In the genomic region with DNA sequence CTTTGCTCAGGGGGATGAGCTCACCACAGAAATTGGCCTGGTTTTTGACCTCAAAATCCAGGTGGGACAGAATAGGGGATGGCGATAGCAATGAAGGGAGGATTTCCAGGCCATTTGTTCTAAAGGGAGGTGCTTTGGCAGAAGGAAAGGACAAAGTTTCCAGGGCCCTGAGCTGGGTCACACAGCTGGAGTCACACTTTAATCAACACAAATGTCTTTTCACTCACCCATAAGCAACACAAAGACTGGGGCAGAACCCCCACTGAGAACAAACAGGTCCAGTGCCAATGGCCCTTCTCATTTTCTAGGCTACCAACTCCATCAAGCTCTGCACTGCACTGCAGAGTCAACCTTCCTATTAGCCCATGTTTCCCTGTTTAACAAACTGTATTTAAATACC, we compare ENCODE assay signal across 14 mouse cellular contexts.
DNase-seq lines count a peak whose midpoint lies in the region; TF ChIP-seq lines count a peak whose summit lies in the region.
"Had no signal": no experiment of that assay in that cellular context is flagged by ENCODE, and none has a peak within 500 bp of the region (broad histone marks: within the 10 kb centered on the region; RNA-seq: fewer than 3 reads in every experiment).

No protein-coding gene starts in this region.

- peak; percentile 61 for DNase-seq in cerebellum, adult 9-10 months
- DNase-seq in cerebellum, postnatal 14 days: no peak
- DNase-seq in Muller cell, postnatal 12 days (ENCODE audit: inconsistent ontology term): peak; percentile 45
- peak; percentile 18 for DNase-seq in brain, embryonic 14.5 days (ENCODE audit: low read depth)
- peak; percentile 38 for DNase-seq in retina, postnatal 1 day
- DNase-seq in gastrocnemius, adult 18-20 months (ENCODE audit: low spot score): no peak
- DNase-seq in kidney, adult 9 months: no peak
- DNase-seq: adrenal gland, postnatal 36 days; forebrain, postnatal 0 days; gastrocnemius, postnatal 25 days; heart, postnatal 36 days; kidney, adult 2 months; kidney, postnatal 10 days; right cerebral cortex, postnatal 14 days had no signal

- no peak for TF ChIP-seq POLR2A in brain, embryonic 14.5 days (IDR thresholded peaks at IDR 0.05; ENCODE audit: borderline replicate concordance, extremely low read depth, insufficient read depth, insufficient read length, poor library complexity, severe bottlenecking)

- TF ChIP-seq CTCF in brain, embryonic 14.5 days (IDR thresholded peaks at IDR 0.05; ENCODE audit: borderline replicate concordance, extremely low read depth, insufficient read depth, insufficient read length): no peak

Comparison
In these comparisons a context has a peak if more than half of its experiments do, and no peak if none do; other contexts are left out.
1. DNase-seq: peak in cerebellum, adult 9-10 months (single experiment), Muller cell, postnatal 12 days (single experiment), brain, embryonic 14.5 days (single experiment) and retina, postnatal 1 day (single experiment); none in cerebellum, postnatal 14 days (0 of 2), gastrocnemius, adult 18-20 months (single experiment) and kidney, adult 9 months (single experiment).